ENCODE assay signal across 8 mouse cellular contexts in genomic region chr5:115982671-115983373, GRCm38 (mm10). TPM values are rescaled to one million over a fixed set of nuclear protein-coding genes. Genes with fewer than 3 reads are reported as not detected.
DNase-seq lines count a peak whose midpoint lies in the region; ATAC-seq and TF ChIP-seq lines count a peak whose summit lies in the region.
"Had no signal": no experiment of that assay in that cellular context is flagged by ENCODE, and none has a peak within 500 bp of the region (broad histone marks: within the 10 kb centered on the region; RNA-seq: fewer than 3 reads in every experiment).

No protein-coding gene starts in this region.

- no peaks in the 10 kb centered on the region for H3K27me3 ChIP-seq in lung, embryonic 14.5 days (ENCODE audit: insufficient read depth, low read length)
- H3K27me3 ChIP-seq in lung, postnatal 0 days (replicated peaks; ENCODE audit: insufficient read depth, low read length) = no peaks in the 10 kb centered on the region
- H3K27me3 ChIP-seq in kidney, embryonic 16.5 days (ENCODE audit: insufficient read depth, low read length) = no peaks in the 10 kb centered on the region
- no peaks in the 10 kb centered on the region for H3K27me3 ChIP-seq in hindbrain, postnatal 0 days (ENCODE audit: insufficient read depth, low read length)
- H3K27me3 ChIP-seq: forebrain, embryonic 13.5 days had no signal

- no peak overlapping the region for H3K4me2 ChIP-seq in lung, embryonic 14.5 days
- no peak overlapping the region for H3K4me2 ChIP-seq in lung, postnatal 0 days (replicated peaks; ENCODE audit: low read depth, low read length)
- H3K4me2 ChIP-seq in kidney, embryonic 16.5 days (replicated peaks; ENCODE audit: low read depth, low read length) = no peak overlapping the region
- H3K4me2 ChIP-seq in hindbrain, postnatal 0 days (ENCODE audit: low read depth, low read length) = no peak overlapping the region
- H3K4me2 ChIP-seq: forebrain, embryonic 13.5 days had no signal

- 64% methylated on average over 7 of the region's 7 CpGs for WGBS in lung, embryonic 14.5 days
- WGBS in lung, postnatal 0 days = 55% methylated on average over 7 of the region's 7 CpGs
- 53% methylated on average over 7 of the region's 7 CpGs for WGBS in kidney, embryonic 16.5 days
- 61% methylated on average over 7 of the region's 7 CpGs for WGBS in hindbrain, postnatal 0 days

- H3K4me3 ChIP-seq in lung, embryonic 14.5 days (ENCODE audit: low read depth, low read length) = no peak overlapping the region
- H3K4me3 ChIP-seq in lung, postnatal 0 days (ENCODE audit: low read depth, low read length) = no peak overlapping the region
- no peak overlapping the region for H3K4me3 ChIP-seq in kidney, embryonic 16.5 days (ENCODE audit: low read length)
- no peak overlapping the region for H3K4me3 ChIP-seq in hindbrain, postnatal 0 days (ENCODE audit: low read length)
- H3K4me3 ChIP-seq: forebrain, embryonic 13.5 days had no signal

- no peak for ATAC-seq in lung, embryonic 14.5 days (ENCODE audit: insufficient read depth)
- no peak for ATAC-seq in lung, postnatal 0 days
- no peak for ATAC-seq in kidney, embryonic 16.5 days (ENCODE audit: low FRiP score, low TSS enrichment)
- ATAC-seq in hindbrain, postnatal 0 days = no peak
- ATAC-seq: forebrain, embryonic 13.5 days had no signal

- peak; percentile 64 for DNase-seq in lung, embryonic 14.5 days
- DNase-seq in lung, postnatal 0 days (ENCODE audit: low spot score) = no peak
- peak; percentile 12 for DNase-seq in MEL-GATA-1-ER (ENCODE audit: extremely low read depth, low read depth)
- DNase-seq in adrenal gland, postnatal 10 days = peak; percentile 91
- no peak for DNase-seq in left cerebral cortex, postnatal 14 days (ENCODE audit: low spot score in 2 of 2)
- no peak for DNase-seq in hindbrain, postnatal 0 days (ENCODE audit: low spot score)

- TF ChIP-seq CTCF in lung, embryonic 14.5 days (IDR thresholded peaks at IDR 0.05; ENCODE audit: low read depth) = no peak
- TF ChIP-seq CTCF in lung, postnatal 0 days (IDR thresholded peaks at IDR 0.05) = no peak
- TF ChIP-seq CTCF in hindbrain, postnatal 0 days (IDR thresholded peaks at IDR 0.05; ENCODE audit: low read depth) = no peak

- TF ChIP-seq EP300 in lung, postnatal 0 days (IDR thresholded peaks at IDR 0.05) = no peak

- H3K9me3 ChIP-seq in lung, embryonic 14.5 days (ENCODE audit: low read depth, low read length) = no peaks in the 10 kb centered on the region
- no peaks in the 10 kb centered on the region for H3K9me3 ChIP-seq in lung, postnatal 0 days (ENCODE audit: low read length)
- H3K9me3 ChIP-seq in kidney, embryonic 16.5 days (ENCODE audit: low read length) = no peaks in the 10 kb centered on the region
- no peaks in the 10 kb centered on the region for H3K9me3 ChIP-seq in hindbrain, postnatal 0 days (ENCODE audit: low read length)
- H3K9me3 ChIP-seq: forebrain, embryonic 13.5 days had no signal

- H3K9ac ChIP-seq in lung, embryonic 14.5 days = no peak overlapping the region
- no peak overlapping the region for H3K9ac ChIP-seq in lung, postnatal 0 days (replicated peaks; ENCODE audit: low read depth)
- H3K9ac ChIP-seq in kidney, embryonic 16.5 days (replicated peaks; ENCODE audit: low read length) = no peak overlapping the region
- no peak overlapping the region for H3K9ac ChIP-seq in hindbrain, postnatal 0 days (replicated peaks; ENCODE audit: low read length)
- H3K9ac ChIP-seq: forebrain, embryonic 13.5 days had no signal

- peaks cover 51% of the 10 kb centered on the region for H3K36me3 ChIP-seq in lung, embryonic 14.5 days (ENCODE audit: insufficient read depth)
- no peaks in the 10 kb centered on the region for H3K36me3 ChIP-seq in lung, postnatal 0 days (ENCODE audit: insufficient read depth, low read length)
- H3K36me3 ChIP-seq in kidney, embryonic 16.5 days (ENCODE audit: insufficient read depth, low read length) = peaks cover 32% of the 10 kb centered on the region
- H3K36me3 ChIP-seq in hindbrain, postnatal 0 days (ENCODE audit: insufficient read depth, low read length) = peaks cover 20% of the 10 kb centered on the region; the same call in 1 of the 2 replicates

- peak overlapping the region; percentile 1; the same call in 1 of the 2 replicates for H3K27ac ChIP-seq in lung, embryonic 14.5 days (ENCODE audit: low read depth)
- no peak overlapping the region for H3K27ac ChIP-seq in lung, postnatal 0 days (ENCODE audit: low read length)
- H3K27ac ChIP-seq in kidney, embryonic 16.5 days (ENCODE audit: low read length) = peak overlapping the region; percentile 22
- no peak overlapping the region for H3K27ac ChIP-seq in hindbrain, postnatal 0 days
- H3K27ac ChIP-seq: forebrain, embryonic 13.5 days had no signal

- intact Hi-C loops in left cerebral cortex, postnatal 14 days (cut with DNase I) = no loop called here

- H3K4me1 ChIP-seq in lung, embryonic 14.5 days (ENCODE audit: insufficient read depth) = no peaks in the 10 kb centered on the region
- peaks cover 11% of the 10 kb centered on the region; the same call in 1 of the 2 replicates for H3K4me1 ChIP-seq in lung, postnatal 0 days (ENCODE audit: insufficient read depth, low read depth, low read length)
- peaks cover 30% of the 10 kb centered on the region for H3K4me1 ChIP-seq in kidney, embryonic 16.5 days (ENCODE audit: insufficient read depth, low read length)
- H3K4me1 ChIP-seq in hindbrain, postnatal 0 days (ENCODE audit: insufficient read depth, low read length) = peaks cover 4% of the 10 kb centered on the region; the same call in 1 of the 2 replicates

RNA-seq across cellular contexts. Expression of gene Prkab1, which starts 41.5 kb away (rescaled TPM):
- polyA plus RNA-seq in lung, embryonic 14.5 days (2014; fragmentation: Nextera tagmentation; extraction: Ambion mirVana) = 68.9 and 71.6 TPM in 2 replicates
- 75.1 and 80.6 TPM in 2 replicates for polyA plus RNA-seq in lung, postnatal 0 days (2015; fragmentation: Nextera tagmentation; extraction: Ambion mirVana)
- 10 to 100 TPM; 57.5 to 58.1 TPM for total RNA-seq in adrenal gland, postnatal 10 days (2021)
- 83.5 and 92.1 TPM in 2 replicates for polyA plus RNA-seq in kidney, embryonic 16.5 days (2015; fragmentation: Nextera tagmentation; extraction: Ambion mirVana)
- 10 to 100 TPM; 25.6 to 26.2 TPM for total RNA-seq in left cerebral cortex, postnatal 14 days (2021)
- 48.9 and 51.0 TPM in 2 replicates for total RNA-seq in hindbrain, postnatal 0 days (2014; rRNA removed)
- polyA plus RNA-seq in hindbrain, postnatal 0 days (2015; fragmentation: Nextera tagmentation; extraction: Ambion mirVana) = 46.7 and 47.1 TPM in 2 replicates

Comparison
In these comparisons a context has a peak if more than half of its experiments do, and no peak if none do; other contexts are left out.
1. DNase-seq: peak in lung, embryonic 14.5 days (single experiment), MEL-GATA-1-ER (single experiment) and adrenal gland, postnatal 10 days (single experiment); none in lung, postnatal 0 days (single experiment), left cerebral cortex, postnatal 14 days (0 of 2) and hindbrain, postnatal 0 days (single experiment).
2. H3K27ac ChIP-seq: peak in lung, embryonic 14.5 days (single experiment) and kidney, embryonic 16.5 days (single experiment); none in lung, postnatal 0 days (single experiment) and hindbrain, postnatal 0 days (single experiment).